Mouse (Mus musculus) E14TG2a.4 (cell line): Measurements from ENCODE around the gene Cdk19.

Experiments
- CTCF ChIP-seq: conservative IDR thresholded peaks from 2 replicates; pipeline ENCODE4 v1.5.1; 2014; ENCODE audit warnings: low read length
- NANOG ChIP-seq: IDR thresholded peaks from 2 replicates; pipeline ENCODE4 v1.6.1; 2014; ENCODE audit warnings: borderline replicate concordance, low read length, mixed read lengths

DNA sequence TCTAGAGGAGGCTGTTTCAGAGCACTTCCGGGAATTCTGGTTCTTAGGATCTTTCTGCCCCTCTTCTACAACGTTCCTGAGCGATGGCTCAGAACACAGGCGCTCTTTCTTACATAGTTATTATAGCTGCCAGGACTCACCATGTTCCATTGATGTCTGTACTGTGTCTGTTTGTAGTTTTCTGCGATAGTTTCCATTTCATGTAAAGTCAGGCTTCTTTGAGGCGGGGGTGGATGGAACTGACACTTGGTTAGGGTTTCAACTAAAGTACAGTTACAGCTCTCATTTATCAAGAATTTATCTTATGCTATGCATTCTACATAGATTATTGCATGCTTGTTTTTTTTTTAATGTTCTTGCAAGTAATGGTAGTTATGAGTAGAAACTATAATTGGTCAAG lies 89.3 kb downstream of the Cdk19 start:
- TF ChIP-seq CTCF (no peak), NANOG (no peak)
